Mouse (Mus musculus) testis, adult 2 months (tissue): ENCODE measurements around the gene Hoxb5. TPM values are rescaled to one million over a fixed set of nuclear protein-coding genes. Genes with fewer than 3 reads are reported as not detected.

Source experiments
- H3K27ac ChIP-seq: fragments of 200-500 bp; 2 replicates; pipeline ENCODE4 v1.5.1; 2012; ENCODE audit warnings: low read depth, low read length; ENCODE audit not compliant: control insufficient read depth, insufficient read depth
- H3K27me3 ChIP-seq: fragments of 200-500 bp; 2 replicates; pipeline ENCODE4 v1.6.1; 2012; ENCODE audit warnings: mild to moderate bottlenecking, low read length, moderate library complexity; ENCODE audit not compliant: control insufficient read depth, insufficient read depth
- H3K36me3 ChIP-seq: fragments of 200-500 bp; 2 replicates; pipeline ENCODE4 v1.6.1; 2012; ENCODE audit warnings: mild to moderate bottlenecking, low read length; ENCODE audit not compliant: control insufficient read depth, insufficient read depth
- H3K4me1 ChIP-seq: fragments of 200-500 bp; 2 replicates; pipeline ENCODE4 v1.6.1; 2012; ENCODE audit warnings: low read length; ENCODE audit not compliant: control insufficient read depth, insufficient read depth
- H3K4me3 ChIP-seq: fragments of 200-500 bp; 2 replicates; pipeline ENCODE4 v1.5.1; 2012; ENCODE audit warnings: low read depth, mild to moderate bottlenecking, low read length, moderate library complexity, mixed read lengths; ENCODE audit not compliant: control insufficient read depth
- CTCF ChIP-seq: fragments of 200-500 bp; IDR thresholded peaks from 2 replicates; pipeline ENCODE4 v1.5.1; 2012; ENCODE audit warnings: low read depth, mild to moderate bottlenecking, inconsistent platforms, low read length, moderate library complexity; ENCODE audit not compliant: control insufficient read depth, insufficient read depth, insufficient replicate concordance
- POLR2A ChIP-seq: fragments of 200-500 bp; IDR thresholded peaks from 2 replicates; pipeline ENCODE4 v1.6.1; 2012; ENCODE audit warnings: low read depth, mild to moderate bottlenecking, inconsistent platforms, low read length, moderate library complexity; ENCODE audit not compliant: control insufficient read depth
- polyA plus RNA-seq: library from polyadenylated mRNA; depleted of rRNA; stranded (reverse); fragments of >200 nt; gene quantifications from 2 replicates; pipeline ENCODE4 v1.2.3, GENCODE M21; 2012; rRNA removed

The Hoxb5 gene
- polyA plus RNA-seq: 0.14 and 0.67 TPM in 2 replicates

GRCm38 (mm10) chr11:96303151-96304099 lies at the start of gene Hoxb5:
Gene Hoxb5 (plus strand): TSS chr11:96303336.
- H3K4me1 ChIP-seq: peaks cover 22% of the 10 kb centered on the region
- TF ChIP-seq CTCF: peak; percentile 79
- no peak for TF ChIP-seq POLR2A
- H3K27me3 ChIP-seq: peaks cover 18% of the 10 kb centered on the region
- H3K4me3 ChIP-seq: peak within 1 kb of the TSS; percentile 48
- no peak within 1 kb of the TSS for H3K27ac ChIP-seq
- H3K36me3 ChIP-seq: no peaks in the 10 kb centered on the region

GRCm38 (mm10) chr11:96254221-96254620 lies 48.9 kb upstream of the Hoxb5 start:
- H3K4me3 ChIP-seq: no peak overlapping the region
- H3K4me1 ChIP-seq: peaks cover 3% of the 10 kb centered on the region
- no peak overlapping the region for H3K27ac ChIP-seq
- peaks cover 9% of the 10 kb centered on the region for H3K27me3 ChIP-seq
- no peaks in the 10 kb centered on the region for H3K36me3 ChIP-seq
- TF ChIP-seq CTCF (no peak), POLR2A (no peak)

GRCm38 (mm10) chr11:96255111-96255995 lies 47.8 kb upstream of the Hoxb5 start:
- no peak overlapping the region for H3K4me3 ChIP-seq
- H3K4me1 ChIP-seq: peaks cover 5% of the 10 kb centered on the region

GRCm38 (mm10) chr11:96255996-96256445 lies 47.1 kb upstream of the Hoxb5 start:
- TF ChIP-seq CTCF (no peak), POLR2A (no peak)
- Histone ChIP-seq H3K27ac (no peak overlapping the region), H3K4me1 (peaks cover 7% of the 10 kb centered on the region), H3K27me3 (peaks cover 8% of the 10 kb centered on the region), H3K36me3 (no peaks in the 10 kb centered on the region), H3K4me3 (no peak overlapping the region)

More at GRCm38 (mm10) chr11:96255111-96255995, 47.8 kb upstream of the Hoxb5 start:
- Histone ChIP-seq H3K36me3 (no peaks in the 10 kb centered on the region), H3K27me3 (peaks cover 9% of the 10 kb centered on the region), H3K27ac (no peak overlapping the region)
- TF ChIP-seq CTCF (no peak), POLR2A (no peak)

- TF ChIP-seq CTCF (no peak), POLR2A (no peak)
- peaks cover 8% of the 10 kb centered on the region for H3K4me1 ChIP-seq
- H3K27ac ChIP-seq: no peak overlapping the region
- peaks cover 5% of the 10 kb centered on the region for H3K27me3 ChIP-seq
- no peak overlapping the region for H3K4me3 ChIP-seq
- H3K36me3 ChIP-seq: no peaks in the 10 kb centered on the region
Measured at GRCm38 (mm10) chr11:96257141-96257540, 46.0 kb upstream of the Hoxb5 start.

GRCm38 (mm10) chr11:96259038-96259437 lies 44.1 kb upstream of the Hoxb5 start:
- Histone ChIP-seq H3K4me1 (peaks cover 8% of the 10 kb centered on the region), H3K27ac (no peak overlapping the region), H3K36me3 (no peaks in the 10 kb centered on the region), H3K4me3 (no peak overlapping the region), H3K27me3 (peaks cover 7% of the 10 kb centered on the region)
- TF ChIP-seq CTCF (no peak), POLR2A (no peak)

- peaks cover 7% of the 10 kb centered on the region for H3K27me3 ChIP-seq
- H3K4me1 ChIP-seq: peaks cover 8% of the 10 kb centered on the region
- H3K36me3 ChIP-seq: no peaks in the 10 kb centered on the region
- no peak overlapping the region for H3K4me3 ChIP-seq
- no peak overlapping the region for H3K27ac ChIP-seq
- no peak for TF ChIP-seq CTCF
- no peak for TF ChIP-seq POLR2A
Measured at GRCm38 (mm10) chr11:96259511-96259910, 43.6 kb upstream of the Hoxb5 start.
